Comparison of ENCODE assay signal across 15 mouse cellular contexts in the genomic region with DNA sequence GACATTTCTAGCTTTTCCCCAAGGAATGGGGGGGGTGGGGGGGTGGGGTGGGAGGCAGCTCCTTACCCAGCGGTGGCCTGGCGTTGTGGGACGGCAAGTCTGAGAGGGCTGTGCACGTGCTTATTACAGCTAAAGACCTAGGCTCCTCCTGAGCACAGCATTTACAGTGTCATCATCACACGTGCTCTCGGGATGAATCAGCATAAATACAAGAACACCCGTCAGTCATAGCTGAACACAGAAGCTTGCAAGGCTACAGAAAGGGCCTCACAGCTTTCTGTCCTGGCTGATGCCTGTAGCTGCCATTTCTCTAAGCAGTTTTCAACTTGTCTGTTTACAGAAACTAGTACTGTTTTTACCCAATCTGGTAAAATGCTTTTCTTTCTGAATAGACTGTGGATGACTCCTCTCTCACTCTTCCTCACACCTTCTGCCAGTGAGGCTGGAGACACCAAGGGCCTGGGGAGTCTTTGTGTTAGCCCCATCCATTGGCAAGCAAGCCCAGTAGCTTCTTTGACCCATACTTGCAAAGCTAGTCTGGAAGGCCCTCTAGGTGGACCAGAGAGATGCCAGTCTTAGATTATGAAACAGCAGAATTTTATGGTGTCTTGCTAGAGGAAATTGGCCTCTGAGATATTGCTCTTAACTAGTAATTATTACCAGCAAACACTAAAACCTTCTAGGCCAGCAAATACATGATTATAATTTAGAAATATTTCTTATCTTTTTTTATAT. TPM values are rescaled to one million over a fixed set of nuclear protein-coding genes. Genes with fewer than 3 reads are reported as not detected.
DNase-seq lines count a peak whose midpoint lies in the region; ATAC-seq and TF ChIP-seq lines count a peak whose summit lies in the region.
"Had no signal": no experiment of that assay in that cellular context is flagged by ENCODE, and none has a peak within 500 bp of the region (broad histone marks: within the 10 kb centered on the region; RNA-seq: fewer than 3 reads in every experiment).

No protein-coding gene starts in this region.

- H3K9ac ChIP-seq in ES-E14 (ENCODE audit: insufficient read depth, low read depth, low read length, poor library complexity, severe bottlenecking) = peak overlapping the region; percentile 30; the same call in 1 of the 2 replicates
- no peak overlapping the region for H3K9ac ChIP-seq in liver, embryonic 15.5 days
- no peak overlapping the region for H3K9ac ChIP-seq in heart, adult 2 months (ENCODE audit: low read depth, low read length)
- H3K9ac ChIP-seq: midbrain, embryonic 12.5 days; stomach, embryonic 15.5 days had no signal

- peaks cover 0 to 12% of the 10 kb centered on the region in 2 experiments; a peak in 1 of 4 replicates for H3K4me1 ChIP-seq in ES-E14 (ENCODE audit: control insufficient read depth in 2 of 2, insufficient read depth in 2 of 2, low read length in 2 of 2, poor library complexity in 1 of 2)
- H3K4me1 ChIP-seq in liver, embryonic 15.5 days (replicated peaks) = peaks cover 18% of the 10 kb centered on the region
- no peaks in the 10 kb centered on the region for H3K4me1 ChIP-seq in heart, adult 2 months (ENCODE audit: control insufficient read depth, insufficient read depth, low read length)
- H3K4me1 ChIP-seq: midbrain, embryonic 12.5 days; stomach, embryonic 15.5 days had no signal

- H3K27me3 ChIP-seq in liver, embryonic 15.5 days = no peaks in the 10 kb centered on the region
- H3K27me3 ChIP-seq in heart, adult 2 months (ENCODE audit: control insufficient read depth, insufficient read depth, low read length) = no peaks in the 10 kb centered on the region
- H3K27me3 ChIP-seq: midbrain, embryonic 12.5 days; stomach, embryonic 15.5 days had no signal

- peak; percentile 83 for ATAC-seq in common myeloid progenitor, adult 5-6 weeks (replicated peaks; ENCODE audit: low read depth, poor library complexity, severe bottlenecking)
- ATAC-seq in liver, embryonic 15.5 days (ENCODE audit: insufficient read depth) = peak; percentile 94

- no peak overlapping the region for H3K4me2 ChIP-seq in liver, embryonic 15.5 days
- H3K4me2 ChIP-seq: midbrain, embryonic 12.5 days; stomach, embryonic 15.5 days had no signal

- H3K9me3 ChIP-seq in ES-E14 (ENCODE audit: control insufficient read depth, insufficient read depth, low read depth, low read length) = no peaks in the 10 kb centered on the region; the same call in 1 of the 2 replicates
- no peaks in the 10 kb centered on the region for H3K9me3 ChIP-seq in liver, embryonic 15.5 days (replicated peaks)
- H3K9me3 ChIP-seq: midbrain, embryonic 12.5 days; stomach, embryonic 15.5 days had no signal

- H3K27ac ChIP-seq in ES-E14 (ENCODE audit: insufficient read depth, low read depth, low read length, poor library complexity, severe bottlenecking) = no peak overlapping the region; the same call in 1 of the 2 replicates
- peak overlapping the region; percentile 12; the same call in 1 of the 2 replicates for H3K27ac ChIP-seq in liver, embryonic 15.5 days (replicated peaks)
- no peak overlapping the region for H3K27ac ChIP-seq in gastrocnemius, adult 2 months
- H3K27ac ChIP-seq in heart, adult 2 months = no peak overlapping the region
- H3K27ac ChIP-seq: kidney, postnatal 0 days; midbrain, embryonic 12.5 days; stomach, embryonic 15.5 days had no signal

- peaks cover 7% of the 10 kb centered on the region for H3K36me3 ChIP-seq in ES-E14 (ENCODE audit: control insufficient read depth, insufficient read depth, low read length, poor library complexity, severe bottlenecking)
- peaks cover 64% of the 10 kb centered on the region for H3K36me3 ChIP-seq in liver, embryonic 15.5 days (replicated peaks)
- H3K36me3 ChIP-seq in heart, adult 2 months (ENCODE audit: control insufficient read depth, insufficient read depth, low read length) = no peaks in the 10 kb centered on the region

- in situ Hi-C loops in ES-E14 (cut with MboI; ENCODE audit: low sequenced_read_pairs in 2 of 2, unreplicated experiment in 2 of 2) = no loop called here

- WGBS in liver, embryonic 15.5 days (ENCODE audit: insufficient replicate concordance) = 43% methylated on average over 7 of the region's 7 CpGs
- 88% methylated on average over 7 of the region's 7 CpGs for WGBS in heart, adult 2 months

- peak; percentile 15 for DNase-seq in adrenal gland, adult 2 months
- DNase-seq in adrenal gland, adult (ENCODE audit: inconsistent age in 2 of 2, low spot score in 1 of 2) = no peak
- DNase-seq in ES-E14 (ENCODE audit: low read depth, low spot score) = no peak
- no peak for DNase-seq in urinary bladder, adult 2 months (ENCODE audit: low spot score)
- DNase-seq in gastrocnemius, adult 2 months = no peak
- DNase-seq in heart, adult 2 months = no peak
- DNase-seq: cerebellum, adult 2 months; heart, postnatal 36 days; layer of hippocampus, postnatal 36 days; thymus, postnatal 14 days had no signal

- no peak overlapping the region for H3K4me3 ChIP-seq in ES-E14 (ENCODE audit: insufficient read depth in 1 of 2, low read depth in 1 of 2, low read length in 2 of 2, poor library complexity in 1 of 2, severe bottlenecking in 1 of 2)
- no peak overlapping the region for H3K4me3 ChIP-seq in liver, embryonic 15.5 days (replicated peaks)
- H3K4me3 ChIP-seq in gastrocnemius, adult 2 months = no peak overlapping the region
- H3K4me3 ChIP-seq in heart, adult 2 months = no peak overlapping the region
- H3K4me3 ChIP-seq: midbrain, embryonic 12.5 days; stomach, embryonic 15.5 days had no signal

- TF ChIP-seq CTCF in gastrocnemius, adult 2 months (IDR thresholded peaks at IDR 0.05) = no peak
- no peak for TF ChIP-seq CTCF in heart, adult 2 months (IDR thresholded peaks at IDR 0.05)

- H3K79me2 ChIP-seq in heart, adult 2 months (replicated peaks; ENCODE audit: control insufficient read depth, insufficient read depth, low read length) = no peaks in the 10 kb centered on the region

- intact Hi-C loops in gastrocnemius, adult 2 months (cut with DNase I) = no loop called here
- intact Hi-C loops in heart, adult 2 months (cut with DNase I) = no loop called here

- no peak for TF ChIP-seq POLR2A in heart, adult 2 months (IDR thresholded peaks at IDR 0.05; ENCODE audit: insufficient read depth, low read depth, low read length)

- TF ChIP-seq EP300 in heart, adult 2 months (IDR thresholded peaks at IDR 0.05; ENCODE audit: insufficient read depth, low read depth, low read length) = no peak

TF ChIP-seq in ES-E14, 5 proteins besides CTCF, POLR2A, EP300 and RAD21:
- TF ChIP-seq MAFK (IDR thresholded peaks at IDR 0.05; ENCODE audit: insufficient read depth, low read depth, low read length) (peak; percentile 59), HCFC1 (IDR thresholded peaks at IDR 0.05; ENCODE audit: borderline replicate concordance, insufficient read depth, low read length) (no peak)

RNA-seq across cellular contexts. Expression of gene Trmt13, which starts 6.4 kb away (rescaled TPM):
- 10 to 100 TPM; 11.5 to 16.4 TPM for total RNA-seq in adrenal gland, adult 2 months (2021)
- 1.8 and 2.3 TPM in 2 replicates for polyA plus RNA-seq in adrenal gland, adult 2 months (2012; rRNA removed)
- total RNA-seq in ES-E14 (2012; rRNA removed) = 22.8 and 23.3 TPM in 2 replicates
- total RNA-seq in common myeloid progenitor, adult 5-6 weeks (2017) = 47.6 and 51.1 TPM in 2 replicates
- polyA plus RNA-seq in liver, embryonic 15.5 days (2015; fragmentation: Nextera tagmentation; extraction: Ambion mirVana) = 7.3 and 8.2 TPM in 2 replicates
- polyA plus RNA-seq in urinary bladder, adult 2 months (2012; rRNA removed) = 23.2 and 23.3 TPM in 2 replicates
- 1 to 10 TPM; 6.2 TPM for total RNA-seq in gastrocnemius, adult 2 months (2021)
- total RNA-seq in heart, adult 2 months (2021) = 1 to 10 TPM; 5.4 to 5.5 TPM
- polyA plus RNA-seq in heart, adult 2 months (2012; rRNA removed) = 3.6 and 7.3 TPM in 2 replicates

RNA-seq across cellular contexts. Expression of gene Sass6, which starts 26.0 kb away (rescaled TPM):
- total RNA-seq in adrenal gland, adult 2 months (2021) = 1 to 10 TPM; 1.9 to 3.5 TPM
- 0.21 and 0.38 TPM in 2 replicates for polyA plus RNA-seq in adrenal gland, adult 2 months (2012; rRNA removed)
- total RNA-seq in ES-E14 (2012; rRNA removed) = 10.4 and 11.6 TPM in 2 replicates
- 49.8 and 57.5 TPM in 2 replicates for total RNA-seq in common myeloid progenitor, adult 5-6 weeks (2017)
- polyA plus RNA-seq in liver, embryonic 15.5 days (2015; fragmentation: Nextera tagmentation; extraction: Ambion mirVana) = 17.0 and 18.5 TPM in 2 replicates
- polyA plus RNA-seq in urinary bladder, adult 2 months (2012; rRNA removed) = 3.2 and 3.9 TPM in 2 replicates
- 1 to 10 TPM; 1.8 to 3.5 TPM for total RNA-seq in gastrocnemius, adult 2 months (2021)
- 1 to 10 TPM; 2.0 TPM for total RNA-seq in heart, adult 2 months (2021)
- polyA plus RNA-seq in heart, adult 2 months (2012; rRNA removed) = 0.76 and 1.4 TPM in 2 replicates

RNA-seq across cellular contexts. Expression of gene Mfsd14a, which starts 41.7 kb away (rescaled TPM):
- 10 to 100 TPM; 48.9 to 55.8 TPM for total RNA-seq in adrenal gland, adult 2 months (2021)
- polyA plus RNA-seq in adrenal gland, adult 2 months (2012; rRNA removed) = 7.1 and 8.1 TPM in 2 replicates
- 117 and 142 TPM in 2 replicates for total RNA-seq in ES-E14 (2012; rRNA removed)
- 84.3 and 91.0 TPM in 2 replicates for total RNA-seq in common myeloid progenitor, adult 5-6 weeks (2017)
- polyA plus RNA-seq in liver, embryonic 15.5 days (2015; fragmentation: Nextera tagmentation; extraction: Ambion mirVana) = 33.3 and 34.9 TPM in 2 replicates
- polyA plus RNA-seq in urinary bladder, adult 2 months (2012; rRNA removed) = 40.3 and 49.0 TPM in 2 replicates
- total RNA-seq in gastrocnemius, adult 2 months (2021) = 10 to 100 TPM; 11.7 to 12.8 TPM
- total RNA-seq in heart, adult 2 months (2021) = 10 to 100 TPM; 17.5 to 19.5 TPM
- polyA plus RNA-seq in heart, adult 2 months (2012; rRNA removed) = 12.0 and 23.5 TPM in 2 replicates

RNA-seq across cellular contexts. Expression of gene Lrrc39, which starts 58.0 kb away (rescaled TPM):
- total RNA-seq in adrenal gland, adult 2 months (2021) = 1 to 10 TPM; 2.0 to 3.2 TPM
- polyA plus RNA-seq in adrenal gland, adult 2 months (2012; rRNA removed) = 0.31 and 0.43 TPM in 2 replicates
- total RNA-seq in ES-E14 (2012; rRNA removed) = 0.62 and 0.74 TPM in 2 replicates
- total RNA-seq in common myeloid progenitor, adult 5-6 weeks (2017) = 0.27 and 0.53 TPM in 2 replicates
- polyA plus RNA-seq in liver, embryonic 15.5 days (2015; fragmentation: Nextera tagmentation; extraction: Ambion mirVana) = 2.8 and 2.9 TPM in 2 replicates
- 0.32 and 0.50 TPM in 2 replicates for polyA plus RNA-seq in urinary bladder, adult 2 months (2012; rRNA removed)
- total RNA-seq in gastrocnemius, adult 2 months (2021) = 10 to 100 TPM; 50.7 to 64.4 TPM
- 10 to 100 TPM; 64.4 to 69.5 TPM for total RNA-seq in heart, adult 2 months (2021)
- polyA plus RNA-seq in heart, adult 2 months (2012; rRNA removed) = 39.3 and 94.6 TPM in 2 replicates
- total RNA-seq: layer of hippocampus, postnatal 36 days had no signal
